Mouse (Mus musculus): ENCODE measurements around the gene Tnnt3. TPM values are rescaled to one million over a fixed set of nuclear protein-coding genes. Genes with fewer than 3 reads are reported as not detected.

Gene Tnnt3
- polyA plus RNA-seq, 1 experiment from 2014 or later: 1.6 TPM

GRCm38 (mm10) chr7:142549941-142550763, 51.5 kb downstream of the Tnnt3 start:
- Histone ChIP-seq H3K27ac (ENCODE audit: low read length) (no peak overlapping the region), H3K4me1 (ENCODE audit: control insufficient read depth, insufficient read depth, low read length) (peaks cover 2% of the 10 kb centered on the region; the same call in 1 of the 2 replicates), H3K9me3 (replicated peaks; ENCODE audit: control insufficient read depth, low read length, poor library complexity, severe bottlenecking) (no peaks in the 10 kb centered on the region), H3K4me3 (ENCODE audit: low read depth, low read length) (no peak overlapping the region), H3K27me3 (ENCODE audit: control insufficient read depth, insufficient read depth, low read depth, low read length) (no peaks in the 10 kb centered on the region), H3K36me3 (ENCODE audit: control insufficient read depth, insufficient read depth, low read length) (peaks cover 4% of the 10 kb centered on the region; the same call in 1 of the 2 replicates), H3K9ac (ENCODE audit: low read depth, low read length) (no peak overlapping the region), H3K4me2 (ENCODE audit: low read length) (no peak overlapping the region)
- no peak for ATAC-seq
- 88% methylated on average over 10 of the region's 10 CpGs for WGBS

GRCm38 (mm10) chr7:142550935-142551373, 52.3 kb downstream of the Tnnt3 start:
- 84% methylated on average over 14 of the region's 14 CpGs for WGBS

GRCm38 (mm10) chr7:142551691-142552090, 53.1 kb downstream of the Tnnt3 start:
- Histone ChIP-seq H3K4me3 (ENCODE audit: low read depth, low read length) (no peak overlapping the region), H3K9ac (ENCODE audit: low read depth, low read length) (no peak overlapping the region), H3K27ac (ENCODE audit: low read length) (no peak overlapping the region), H3K36me3 (ENCODE audit: control insufficient read depth, insufficient read depth, low read length) (no peaks in the 10 kb centered on the region), H3K4me2 (ENCODE audit: low read length) (no peak overlapping the region), H3K27me3 (ENCODE audit: control insufficient read depth, insufficient read depth, low read depth, low read length) (no peaks in the 10 kb centered on the region), H3K9me3 (replicated peaks; ENCODE audit: control insufficient read depth, low read length, poor library complexity, severe bottlenecking) (no peaks in the 10 kb centered on the region), H3K4me1 (ENCODE audit: control insufficient read depth, insufficient read depth, low read length) (peaks cover 2% of the 10 kb centered on the region; the same call in 1 of the 2 replicates)
- no peak for ATAC-seq
- WGBS: 97% methylated on average over 5 of the region's 5 CpGs

More at GRCm38 (mm10) chr7:142550935-142551373, 52.3 kb downstream of the Tnnt3 start:
- Histone ChIP-seq H3K4me2 (ENCODE audit: low read length) (no peak overlapping the region), H3K4me1 (ENCODE audit: control insufficient read depth, insufficient read depth, low read length) (peaks cover 2% of the 10 kb centered on the region; the same call in 1 of the 2 replicates), H3K4me3 (ENCODE audit: low read depth, low read length) (no peak overlapping the region), H3K27ac (ENCODE audit: low read length) (no peak overlapping the region), H3K36me3 (ENCODE audit: control insufficient read depth, insufficient read depth, low read length) (no peaks in the 10 kb centered on the region), H3K9ac (ENCODE audit: low read depth, low read length) (no peak overlapping the region), H3K27me3 (ENCODE audit: control insufficient read depth, insufficient read depth, low read depth, low read length) (no peaks in the 10 kb centered on the region), H3K9me3 (replicated peaks; ENCODE audit: control insufficient read depth, low read length, poor library complexity, severe bottlenecking) (no peaks in the 10 kb centered on the region)
- no peak for ATAC-seq

GRCm38 (mm10) chr7:142552591-142553416, 54.2 kb downstream of the Tnnt3 start:
- Histone ChIP-seq H3K4me1 (ENCODE audit: control insufficient read depth, insufficient read depth, low read length) (peaks cover 2% of the 10 kb centered on the region; the same call in 1 of the 2 replicates), H3K9me3 (replicated peaks; ENCODE audit: control insufficient read depth, low read length, poor library complexity, severe bottlenecking) (no peaks in the 10 kb centered on the region), H3K4me3 (ENCODE audit: low read depth, low read length) (no peak overlapping the region), H3K4me2 (ENCODE audit: low read length) (no peak overlapping the region), H3K9ac (ENCODE audit: low read depth, low read length) (no peak overlapping the region), H3K27me3 (ENCODE audit: control insufficient read depth, insufficient read depth, low read depth, low read length) (no peaks in the 10 kb centered on the region), H3K36me3 (ENCODE audit: control insufficient read depth, insufficient read depth, low read length) (no peaks in the 10 kb centered on the region), H3K27ac (ENCODE audit: low read length) (no peak overlapping the region)
- ATAC-seq: no peak
- WGBS: 71% methylated on average over 13 of the region's 13 CpGs

GRCm38 (mm10) chr7:142553417-142554335, 55.0 kb downstream of the Tnnt3 start:
- no peaks in the 10 kb centered on the region for H3K9me3 ChIP-seq (replicated peaks; ENCODE audit: control insufficient read depth, low read length, poor library complexity, severe bottlenecking)
- H3K36me3 ChIP-seq (ENCODE audit: control insufficient read depth, insufficient read depth, low read length): no peaks in the 10 kb centered on the region
- H3K9ac ChIP-seq (ENCODE audit: low read depth, low read length): no peak overlapping the region
- no peak overlapping the region for H3K4me2 ChIP-seq (ENCODE audit: low read length)
- 39% methylated on average over 11 of the region's 11 CpGs for WGBS
- H3K27me3 ChIP-seq (ENCODE audit: control insufficient read depth, insufficient read depth, low read depth, low read length): no peaks in the 10 kb centered on the region
- H3K4me1 ChIP-seq (ENCODE audit: control insufficient read depth, insufficient read depth, low read length): peaks cover under 1% of the 10 kb centered on the region; the same call in 1 of the 2 replicates
- no peak for ATAC-seq
- no peak overlapping the region for H3K27ac ChIP-seq (ENCODE audit: low read length)
- no peak overlapping the region for H3K4me3 ChIP-seq (ENCODE audit: low read depth, low read length)

GRCm38 (mm10) chr7:142554625-142555024, 56.0 kb downstream of the Tnnt3 start:
- 42% methylated on average over 1 of the region's 1 CpGs for WGBS
- Histone ChIP-seq H3K4me2 (ENCODE audit: low read length) (no peak overlapping the region), H3K4me3 (ENCODE audit: low read depth, low read length) (no peak overlapping the region), H3K36me3 (ENCODE audit: control insufficient read depth, insufficient read depth, low read length) (no peaks in the 10 kb centered on the region), H3K27me3 (ENCODE audit: control insufficient read depth, insufficient read depth, low read depth, low read length) (no peaks in the 10 kb centered on the region), H3K9ac (ENCODE audit: low read depth, low read length) (no peak overlapping the region), H3K4me1 (ENCODE audit: control insufficient read depth, insufficient read depth, low read length) (no peaks in the 10 kb centered on the region), H3K27ac (ENCODE audit: low read length) (no peak overlapping the region), H3K9me3 (replicated peaks; ENCODE audit: control insufficient read depth, low read length, poor library complexity, severe bottlenecking) (no peaks in the 10 kb centered on the region)
- no peak for ATAC-seq

GRCm38 (mm10) chr7:142555366-142556088, 56.9 kb downstream of the Tnnt3 start:
- whole genome bisulfite sequencing: 87% methylated on average over 8 of the region's 8 CpGs
- no peak for ATAC-seq

GRCm38 (mm10) chr7:142556089-142556476, 57.4 kb downstream of the Tnnt3 start:
- Histone ChIP-seq H3K36me3 (ENCODE audit: control insufficient read depth, insufficient read depth, low read length) (no peaks in the 10 kb centered on the region), H3K9ac (ENCODE audit: low read depth, low read length) (no peak overlapping the region), H3K27ac (ENCODE audit: low read length) (no peak overlapping the region), H3K4me2 (ENCODE audit: low read length) (no peak overlapping the region), H3K4me3 (ENCODE audit: low read depth, low read length) (no peak overlapping the region), H3K4me1 (ENCODE audit: control insufficient read depth, insufficient read depth, low read length) (no peaks in the 10 kb centered on the region), H3K9me3 (replicated peaks; ENCODE audit: control insufficient read depth, low read length, poor library complexity, severe bottlenecking) (no peaks in the 10 kb centered on the region), H3K27me3 (ENCODE audit: control insufficient read depth, insufficient read depth, low read depth, low read length) (no peaks in the 10 kb centered on the region)
- ATAC-seq: no peak
- 100% methylated on average over 2 of the region's 2 CpGs for WGBS

More at GRCm38 (mm10) chr7:142555366-142556088, 56.9 kb downstream of the Tnnt3 start:
- Histone ChIP-seq H3K27me3 (ENCODE audit: control insufficient read depth, insufficient read depth, low read depth, low read length) (no peaks in the 10 kb centered on the region), H3K4me2 (ENCODE audit: low read length) (no peak overlapping the region), H3K27ac (ENCODE audit: low read length) (no peak overlapping the region), H3K4me3 (ENCODE audit: low read depth, low read length) (no peak overlapping the region), H3K36me3 (ENCODE audit: control insufficient read depth, insufficient read depth, low read length) (no peaks in the 10 kb centered on the region), H3K9me3 (replicated peaks; ENCODE audit: control insufficient read depth, low read length, poor library complexity, severe bottlenecking) (no peaks in the 10 kb centered on the region), H3K4me1 (ENCODE audit: control insufficient read depth, insufficient read depth, low read length) (no peaks in the 10 kb centered on the region), H3K9ac (ENCODE audit: low read depth, low read length) (no peak overlapping the region)

All from midbrain, embryonic 16.5 days (tissue).